Mouse (Mus musculus) heart, postnatal 36 days (tissue): ENCODE measurements at regions not wholly inside any gene's neighbourhood (a gene's known extent, or its start where the extent isn't known, plus 50 kb on each side); places are given as distances from the start of the nearest gene placed in this dataset.

Experiments
- DNase-seq, 2 experiments: peaks; one replicate each; pipeline ENCODE4 v3.0.0; 2021 to 2022
- intact Hi-C: fragments of 180-260 bp; cut with DNase I; formaldehyde crosslinking; loops from one replicate; pipeline ENCODE4 v1.15.1; 2025

DNA sequence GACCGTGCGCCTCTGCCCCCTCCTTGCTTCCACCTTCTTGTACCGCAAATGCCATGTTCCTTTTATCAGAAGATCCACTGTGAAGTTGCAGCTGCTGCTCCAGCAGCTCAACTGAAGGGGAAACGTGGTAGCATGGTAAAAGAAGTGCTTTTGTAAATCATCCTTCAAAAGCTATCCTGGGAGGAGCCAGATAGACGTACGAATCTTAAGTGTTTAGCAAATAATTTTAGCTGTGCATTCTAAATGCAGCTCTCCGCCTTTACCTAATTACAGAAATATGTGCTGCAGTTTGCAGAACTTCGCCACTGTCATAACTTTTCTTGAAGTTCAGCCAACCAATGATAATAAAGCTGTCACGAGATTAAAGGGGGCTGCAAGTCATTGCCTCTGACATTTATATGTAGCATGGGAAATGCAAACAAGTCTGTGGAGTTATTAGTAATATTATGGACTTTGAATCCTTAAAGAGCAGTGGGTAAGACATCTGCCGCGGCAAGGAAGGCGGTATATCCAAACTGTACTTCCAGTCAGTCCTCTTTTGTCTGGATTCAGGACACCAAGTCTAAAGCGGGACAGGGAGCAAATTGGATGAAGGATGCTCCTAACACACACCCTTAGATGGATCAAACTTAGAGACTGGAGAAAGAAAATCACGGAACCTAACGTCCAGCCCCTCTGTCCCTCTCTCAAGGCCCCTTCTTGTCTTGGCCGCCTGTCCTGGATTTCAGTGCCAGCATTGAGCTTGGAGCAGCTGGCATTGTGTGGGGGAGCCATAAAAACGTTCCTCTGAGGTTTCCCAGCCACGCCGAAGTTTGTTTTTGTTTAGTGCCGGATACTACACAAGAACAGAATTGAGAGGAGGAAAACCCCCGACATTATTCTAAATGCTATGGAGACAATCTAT lies 320.7 kb downstream of the Epha7 start:
- no peak for DNase-seq
- intact Hi-C loops, result no loop called here

DNA sequence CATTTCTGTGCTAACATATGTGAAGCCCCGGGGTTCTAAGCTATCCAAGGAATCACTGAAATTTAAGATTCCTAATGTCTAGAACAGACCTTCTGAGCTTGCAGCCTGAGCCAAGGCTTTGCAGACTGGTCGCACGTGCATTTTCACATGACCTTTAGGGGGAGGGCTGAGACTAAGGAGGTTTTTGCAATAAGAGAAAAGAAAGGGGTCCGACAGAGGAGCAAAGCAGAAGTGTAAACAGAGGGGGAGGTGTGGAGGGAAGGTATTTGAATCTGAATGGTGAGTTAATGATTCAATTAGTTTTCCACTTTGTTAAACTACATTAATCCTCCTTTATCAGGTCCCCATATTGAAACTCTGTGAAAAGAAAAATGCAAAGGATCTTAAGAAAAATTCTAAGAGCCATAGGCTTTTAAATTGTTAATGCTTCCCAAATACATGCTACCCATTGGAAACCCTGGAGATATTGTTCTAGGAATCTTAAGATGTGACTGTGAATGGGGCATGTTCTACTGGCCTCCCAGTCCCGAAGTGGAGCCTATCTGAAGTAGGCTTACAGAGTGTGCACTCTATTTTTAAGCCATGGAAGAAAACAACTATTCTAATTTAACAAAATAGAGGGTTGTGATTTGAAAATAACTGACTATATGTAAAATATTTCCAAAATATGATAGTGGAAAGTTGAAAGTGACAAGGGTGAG lies 322.9 kb downstream of the Epha7 start:
- intact Hi-C loops, result no loop called here
- no peak for DNase-seq

DNA sequence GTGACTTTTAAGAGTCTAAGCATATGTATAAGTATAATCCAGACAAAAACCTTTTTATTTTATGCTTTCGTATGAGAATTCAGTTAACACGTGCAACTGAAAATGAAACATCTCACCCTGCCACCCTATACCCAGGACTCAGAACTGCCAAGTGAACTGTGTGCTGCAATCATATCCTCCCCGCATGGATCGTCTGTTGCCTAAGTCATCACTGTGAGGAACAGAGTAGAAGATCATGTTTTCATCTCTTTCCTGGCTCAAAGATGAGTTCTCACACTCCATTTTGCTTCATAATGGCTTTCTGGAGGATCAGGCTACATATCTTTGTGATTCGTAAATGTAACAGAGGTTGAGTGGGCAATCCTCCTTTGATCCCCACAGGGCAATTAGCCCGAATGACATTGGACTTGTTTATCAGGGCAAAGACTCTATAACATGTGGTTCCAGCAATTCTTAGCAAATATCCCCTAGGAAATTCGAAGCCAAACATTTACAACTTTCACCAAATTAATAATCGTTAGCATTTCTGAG lies 325.9 kb downstream of the Epha7 start:
- intact Hi-C loops, result no loop called here

DNA sequence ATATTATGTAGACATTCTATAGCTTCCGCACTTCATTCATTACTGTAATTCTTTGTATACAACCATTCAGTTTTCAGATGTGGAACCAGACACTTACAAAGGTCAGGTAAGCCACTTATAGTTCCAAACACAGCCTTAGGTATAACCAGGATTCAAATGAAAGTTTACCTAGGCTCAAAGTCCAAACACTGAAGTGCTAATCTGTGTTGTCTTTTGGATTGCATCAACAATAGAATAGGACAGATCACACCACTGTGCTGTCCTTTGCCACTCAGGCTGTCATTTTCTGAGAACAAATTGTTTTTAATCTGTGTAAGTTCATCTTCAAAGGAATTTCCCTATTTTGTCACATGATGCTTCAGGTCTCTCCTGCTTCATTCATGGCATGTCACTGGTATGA lies 330.5 kb downstream of the Epha7 start:
- DNase-seq, result no peak
- intact Hi-C loops, result no loop called here

More for the DNA sequence above, 325.9 kb downstream of the Epha7 start:
- no peak for DNase-seq

DNA sequence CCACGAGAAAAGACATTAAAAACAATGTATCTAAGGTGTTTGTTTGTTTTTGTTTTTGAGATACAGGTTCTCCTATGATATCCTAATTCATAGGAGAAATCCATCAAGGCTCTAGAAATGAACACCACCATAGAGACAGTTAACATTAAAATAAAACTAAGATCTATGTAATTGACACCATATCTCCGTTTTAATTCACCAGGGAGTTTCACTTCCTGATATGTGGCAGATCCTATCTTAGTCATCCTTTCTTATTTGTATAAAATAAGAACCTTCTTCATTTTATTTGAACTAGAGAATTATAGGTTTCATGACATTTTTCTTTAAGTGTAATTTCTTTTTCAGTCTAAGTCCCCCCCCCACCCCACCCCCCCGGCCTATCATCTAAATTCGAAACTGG lies 332.3 kb downstream of the Epha7 start:
- no peak for DNase-seq

DNA sequence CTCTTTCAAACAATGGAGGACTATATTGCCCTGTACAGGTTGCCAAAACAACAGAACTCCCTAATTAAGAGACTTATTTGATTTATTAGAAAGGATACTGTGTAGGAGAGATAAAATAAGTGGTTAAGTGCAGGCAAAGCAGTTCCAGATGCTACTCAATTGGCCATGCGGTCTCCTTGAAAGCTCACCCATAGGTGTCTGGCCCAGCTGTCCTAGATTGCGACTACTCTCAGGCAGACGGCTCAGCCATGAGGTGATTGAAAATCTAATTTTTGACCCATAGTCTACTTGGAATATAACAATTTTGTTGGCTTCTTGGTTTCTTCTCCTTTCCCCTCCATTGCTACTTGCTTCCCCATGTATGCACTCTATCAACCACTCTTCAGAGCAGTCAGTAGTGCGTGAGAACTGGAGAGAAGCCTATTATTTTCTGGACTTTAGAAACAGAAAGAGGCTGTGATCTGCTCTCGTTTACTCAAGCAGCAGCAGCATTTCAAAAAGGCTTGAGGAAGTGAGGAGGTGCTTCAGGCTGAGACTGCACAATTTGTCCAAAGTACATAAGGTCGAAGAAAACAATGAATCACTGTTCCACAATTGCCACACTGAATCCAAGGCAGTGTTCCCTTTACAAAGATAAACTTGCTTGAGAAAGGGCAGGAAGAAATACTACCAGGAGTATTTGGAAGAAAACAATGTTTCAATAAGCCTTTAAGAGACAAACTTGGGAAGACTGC lies 339.4 kb downstream of the Epha7 start:
- DNase-seq, result no peak
- intact Hi-C loops, result no loop called here

More for the DNA sequence above, 332.3 kb downstream of the Epha7 start:
- intact Hi-C loops, result no loop called here

DNA sequence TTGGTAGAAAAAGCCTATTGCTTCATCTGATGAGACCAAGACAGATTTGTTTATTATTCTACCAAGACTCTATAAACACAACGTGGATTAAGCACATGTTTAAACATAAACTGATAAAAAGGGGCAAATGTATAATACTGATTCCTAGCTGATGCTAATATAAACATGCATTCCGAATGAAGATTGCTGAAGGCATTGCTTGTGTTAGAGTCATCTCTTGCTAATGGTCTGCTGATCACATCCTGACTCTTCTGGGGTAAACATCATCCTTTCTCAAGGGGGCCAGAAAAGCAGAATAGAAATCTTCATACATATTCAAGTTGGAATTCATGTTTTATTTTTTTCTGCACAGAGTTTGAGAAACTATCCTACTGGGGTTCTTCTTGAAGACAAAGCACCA lies 369.6 kb downstream of the Epha7 start:
- DNase-seq, result no peak
- intact Hi-C loops, result no loop called here

DNA sequence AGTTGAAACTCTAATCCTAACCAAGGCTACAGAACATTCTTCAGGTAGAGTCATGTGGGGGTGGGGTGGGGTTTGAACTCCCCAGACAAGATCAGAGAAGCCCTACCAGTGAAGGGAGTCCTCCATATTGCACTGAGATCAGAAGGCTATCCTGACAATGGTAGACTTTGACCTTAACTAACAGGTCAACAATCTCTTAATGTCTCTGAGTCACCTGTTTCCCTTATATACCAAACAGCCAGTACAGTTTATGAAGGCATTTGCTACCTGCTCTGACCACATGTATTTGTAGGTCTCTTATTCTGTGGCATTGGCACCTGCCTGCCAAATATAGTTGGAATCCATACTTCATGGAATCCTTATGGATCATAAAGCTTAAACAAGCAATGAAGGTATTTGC lies 370.5 kb downstream of the Epha7 start:
- intact Hi-C loops, result no loop called here
- DNase-seq, result no peak

DNA sequence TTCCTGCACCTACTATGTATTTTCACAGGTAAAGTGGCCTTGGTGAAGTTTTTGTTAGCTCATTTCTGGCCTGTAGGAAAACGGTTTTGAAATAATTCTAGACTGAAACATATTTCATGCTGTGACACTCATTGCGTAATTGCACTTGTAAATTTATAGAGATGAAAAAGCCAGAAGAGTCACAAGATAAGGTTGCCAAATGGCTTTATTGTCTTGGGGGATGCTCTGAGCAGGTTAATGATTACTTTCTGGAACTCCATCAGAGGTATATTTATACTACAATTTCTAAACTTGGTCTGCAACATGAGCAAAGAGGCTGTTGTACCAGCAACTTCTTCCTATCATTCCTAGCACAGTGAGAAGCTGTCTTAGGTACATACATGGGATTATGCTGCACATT lies 370.9 kb downstream of the Epha7 start:
- intact Hi-C loops, result no loop called here
- DNase-seq, result no peak

DNA sequence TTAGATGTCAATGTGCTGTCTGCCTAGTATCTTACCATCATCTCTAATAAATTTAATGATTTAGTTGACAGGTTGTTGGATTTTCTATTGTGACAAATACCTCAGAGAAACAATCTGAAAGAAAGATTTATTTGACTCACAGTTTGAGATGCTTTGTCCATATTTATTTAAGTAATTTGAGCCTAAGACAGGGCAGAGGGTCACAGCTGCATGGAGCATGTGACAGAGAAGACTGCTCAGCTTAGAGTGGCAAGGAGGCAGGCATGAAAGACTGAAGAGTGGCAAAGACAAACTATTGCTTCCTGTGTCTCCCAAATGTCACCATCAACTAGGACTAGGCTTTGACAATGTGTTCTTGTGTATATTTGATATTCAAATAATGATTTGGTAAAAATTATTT lies 388.0 kb downstream of the Epha7 start:
- intact Hi-C loops, result no loop called here
- DNase-seq, result no peak
